8 mouse cellular contexts compared by ENCODE assay signal in genomic region chr11:95336568-95337128, GRCm38 (mm10). TPM values are rescaled to one million over a fixed set of nuclear protein-coding genes. Genes with fewer than 3 reads are reported as not detected.
A peak's percentile ranks its signal among the peaks of the same experiment; 100 is the strongest.
DNase-seq lines count a peak whose midpoint lies in the region; ATAC-seq and TF ChIP-seq lines count a peak whose summit lies in the region.

TSS of gene Fam117a (plus strand) at chr11:95337018.

- no peak within 1 kb of the TSS for H3K27ac ChIP-seq in forebrain, embryonic 14.5 days (ENCODE audit: low read depth, low read length)

- H3K27me3 ChIP-seq in G1E (ENCODE audit: insufficient read depth, low read length): no peaks in the 10 kb centered on the region
- H3K27me3 ChIP-seq in forebrain, embryonic 14.5 days (replicated peaks; ENCODE audit: control insufficient read depth, insufficient read depth, low read length): no peaks in the 10 kb centered on the region

- intact Hi-C loops in heart, postnatal 10 days (cut with DNase I): loop anchor here (2.0 to 5.0 kb wide), 3 partner anchors 26 to 46 kb away; partner anchors contain the start of genes Kat7 and Slc35b1

- ATAC-seq in G1E (ENCODE audit: extremely low read depth, insufficient number of reproducible peaks, low FRiP score, poor library complexity, severe bottlenecking): peak; percentile 86
- ATAC-seq in forebrain, embryonic 14.5 days: peak; percentile 99
- peak; percentile 86 for ATAC-seq in neutrophil, adult 5-6 weeks (ENCODE audit: extremely low read depth, insufficient number of reproducible peaks, low FRiP score, poor library complexity, severe bottlenecking)

- H3K36me3 ChIP-seq in G1E (replicated peaks): peaks cover 17% of the 10 kb centered on the region
- H3K36me3 ChIP-seq in forebrain, embryonic 14.5 days (ENCODE audit: control insufficient read depth, insufficient read depth, low read length): no peaks in the 10 kb centered on the region

- H3K4me3 ChIP-seq in G1E (ENCODE audit: low read depth, low read length): peak within 1 kb of the TSS; percentile 90
- H3K4me3 ChIP-seq in forebrain, embryonic 14.5 days (ENCODE audit: low read depth, low read length): peak within 1 kb of the TSS; percentile 81
- peak within 1 kb of the TSS; percentile 59 for H3K4me3 ChIP-seq in lung, adult 2 months (replicated peaks; ENCODE audit: extremely low read depth, low read depth, low read length)

- no peaks in the 10 kb centered on the region for H3K9me3 ChIP-seq in G1E (replicated peaks)
- H3K9me3 ChIP-seq in forebrain, embryonic 14.5 days (replicated peaks; ENCODE audit: control insufficient read depth, low read length): no peaks in the 10 kb centered on the region

- H3K4me2 ChIP-seq in forebrain, embryonic 14.5 days (ENCODE audit: low read length): peak within 1 kb of the TSS; percentile 88

- H3K4me1 ChIP-seq in G1E (ENCODE audit: insufficient read depth, low read depth, low read length): peaks cover 77% of the 10 kb centered on the region
- peaks cover 8% of the 10 kb centered on the region; the same call in 1 of the 2 replicates for H3K4me1 ChIP-seq in forebrain, embryonic 14.5 days (ENCODE audit: control insufficient read depth, insufficient read depth, low read length)
- peaks cover 7% of the 10 kb centered on the region for H3K4me1 ChIP-seq in lung, adult 2 months (ENCODE audit: control insufficient read depth, insufficient read depth, low read length)

- H3K9ac ChIP-seq in forebrain, embryonic 14.5 days (ENCODE audit: low read length): peak within 1 kb of the TSS; percentile 77

- no peak for TF ChIP-seq CTCF in G1E (IDR thresholded peaks at IDR 0.05; ENCODE audit: low read depth, low read length)
- TF ChIP-seq CTCF in lung, adult 2 months (IDR thresholded peaks at IDR 0.05; ENCODE audit: insufficient read depth, low read length): no peak

- WGBS in forebrain, embryonic 14.5 days: under 1% methylated on average over 12 of the region's 27 CpGs
- under 1% methylated on average over 22 of the region's 27 CpGs for WGBS in lung, adult 2 months

- TF ChIP-seq POLR2A in lung, adult 2 months (IDR thresholded peaks at IDR 0.05; ENCODE audit: borderline replicate concordance, extremely low read depth, low read depth, low read length): peak; percentile 49; the same call in 1 of the 2 replicates

- DNase-seq in G1E (ENCODE audit: low spot score): peak; percentile 93
- DNase-seq in cerebellum, adult 11 months: peak; percentile 17
- DNase-seq in forebrain, embryonic 14.5 days (ENCODE audit: low spot score): peak; percentile 95
- DNase-seq in heart, postnatal 10 days: peak; percentile 88 to 90
- peak; percentile 87 to 93 for DNase-seq in kidney, postnatal 4 days
- DNase-seq in lung, adult 2 months: peak; percentile 73
- peak; percentile 89 to 92 for DNase-seq in thymus, adult 18-20 months

RNA-seq across cellular contexts. Expression of gene Fam117a, which starts in this region (rescaled TPM):
- total RNA-seq in G1E (2014; fragmentation: Nextera tagmentation) (65.4 and 105 TPM in 2 replicates), G1E (2017) (30.9 and 36.9 TPM in 2 replicates)
- 159 and 170 TPM in 2 replicates for polyA plus RNA-seq in G1E (2012)
- polyA plus RNA-seq in forebrain, embryonic 14.5 days (2014; fragmentation: Nextera tagmentation; extraction: Ambion mirVana): 3.3 and 4.0 TPM in 2 replicates
- 10 to 100 TPM in 1 of 2 experiments, 1 to 10 TPM in 1; 9.1 to 14.0 TPM for total RNA-seq in heart, postnatal 10 days (2021)
- polyA plus RNA-seq in lung, adult 2 months (2012; rRNA removed): 55.8 and 59.8 TPM in 2 replicates
- 45.7 and 48.7 TPM in 2 replicates for total RNA-seq in neutrophil, adult 5-6 weeks (2017)

Comparison
In these comparisons a context has a peak if more than half of its experiments do, and no peak if none do; other contexts are left out.
1. RNA of gene Fam117a (polyA plus RNA-seq): 159 to 170 TPM in G1E and 55.8 to 59.8 TPM in lung, adult 2 months; 3.3 to 4.0 TPM in forebrain, embryonic 14.5 days; every median in the first group is over 10 times any median in the second.
2. DNase-seq: peak in every context shown above with its lines; median percentile 95 in forebrain, embryonic 14.5 days; 93 in G1E; 90 in thymus, adult 18-20 months; 90 in kidney, postnatal 4 days; 89 in heart, postnatal 10 days; 73 in lung, adult 2 months; 17 in cerebellum, adult 11 months.
3. Peak in every context shown above with its lines, with median percentiles within 50 percentile points of each other: ATAC-seq and H3K4me3 ChIP-seq.